Mouse (Mus musculus): Measurements from ENCODE around the gene S1pr5. TPM values are rescaled to one million over a fixed set of nuclear protein-coding genes. Genes with fewer than 3 reads are reported as not detected.
A peak's percentile ranks its signal among the peaks of the same experiment; 100 is the strongest.

S1pr5 gene
- polyA plus RNA-seq, 2 experiments: 0.06 to 0.10 TPM

- H3K4me3 ChIP-seq (ENCODE audit: insufficient read depth in 1 of 2, low read depth in 2 of 2, low read length in 2 of 2): no peak overlapping the region
- no peak for ATAC-seq (ENCODE audit: insufficient read depth)
- no peak overlapping the region for H3K4me2 ChIP-seq (ENCODE audit: low read depth)
- DNase-seq (ENCODE audit: low read depth in 3 of 3, low spot score in 3 of 3): no peak
- H3K36me3 ChIP-seq (replicated peaks; ENCODE audit: control insufficient read depth, insufficient read depth, low read depth): no peaks in the 10 kb centered on the region
- no peak overlapping the region for H3K9ac ChIP-seq (replicated peaks)
- TF ChIP-seq EP300 (IDR thresholded peaks at IDR 0.05; ENCODE audit: low read depth): no peak
- no peak for TF ChIP-seq CTCF (IDR thresholded peaks at IDR 0.05; ENCODE audit: low read depth)
- no peaks in the 10 kb centered on the region for H3K9me3 ChIP-seq (ENCODE audit: control insufficient read depth, low read length)
- no peak overlapping the region for H3K27ac ChIP-seq
- peaks cover 58% of the 10 kb centered on the region for H3K27me3 ChIP-seq (ENCODE audit: control insufficient read depth, insufficient read depth, low read length)
- H3K4me1 ChIP-seq (replicated peaks; ENCODE audit: control insufficient read depth in 2 of 2, insufficient read depth in 2 of 2, low read length in 1 of 2): no peaks in the 10 kb centered on the region
- 29% methylated on average over 2 of the region's 2 CpGs for WGBS (ENCODE audit: insufficient replicate concordance)
These were observed 2.3 kb upstream of the S1pr5 start for GRCm38 (mm10) chr9:21250509-21250908.

- Histone ChIP-seq H3K4me3 (ENCODE audit: insufficient read depth in 1 of 2, low read depth in 2 of 2, low read length in 2 of 2) (no peak overlapping the region), H3K4me2 (ENCODE audit: low read depth) (no peak overlapping the region), H3K9me3 (ENCODE audit: control insufficient read depth, low read length) (no peaks in the 10 kb centered on the region), H3K4me1 (replicated peaks; ENCODE audit: control insufficient read depth in 2 of 2, insufficient read depth in 2 of 2, low read length in 1 of 2) (no peaks in the 10 kb centered on the region), H3K27me3 (ENCODE audit: control insufficient read depth, insufficient read depth, low read length) (peaks cover 64% of the 10 kb centered on the region), H3K36me3 (replicated peaks; ENCODE audit: control insufficient read depth, insufficient read depth, low read depth) (no peaks in the 10 kb centered on the region), H3K27ac (no peak overlapping the region), H3K9ac (replicated peaks) (no peak overlapping the region)
- no peak for DNase-seq (ENCODE audit: low read depth in 3 of 3, low spot score in 3 of 3)
- ATAC-seq (ENCODE audit: insufficient read depth): peak; percentile 42; the same call in 1 of the 2 replicates
- TF ChIP-seq EP300 (IDR thresholded peaks at IDR 0.05; ENCODE audit: low read depth) (no peak), CTCF (IDR thresholded peaks at IDR 0.05; ENCODE audit: low read depth) (no peak)
- 16% methylated on average over 17 of the region's 17 CpGs for WGBS (ENCODE audit: insufficient replicate concordance)
These were observed 1.6 kb upstream of the S1pr5 start for GRCm38 (mm10) chr9:21249629-21250508.

GRCm38 (mm10) chr9:21246342-21246741 lies 1.9 kb downstream of the S1pr5 start:
- WGBS (ENCODE audit: insufficient replicate concordance): 71% methylated on average over 1 of the region's 1 CpGs
- no peak for ATAC-seq (ENCODE audit: insufficient read depth)
- no peak overlapping the region for H3K4me2 ChIP-seq (ENCODE audit: low read depth)

GRCm38 (mm10) chr9:21245113-21245487 lies 3.1 kb downstream of the S1pr5 start:
- Histone ChIP-seq H3K36me3 (replicated peaks; ENCODE audit: control insufficient read depth, insufficient read depth, low read depth) (no peaks in the 10 kb centered on the region), H3K4me2 (ENCODE audit: low read depth) (peak overlapping the region; percentile 41), H3K27me3 (ENCODE audit: control insufficient read depth, insufficient read depth, low read length) (peaks cover 81% of the 10 kb centered on the region), H3K9me3 (ENCODE audit: control insufficient read depth, low read length) (peaks cover 2% of the 10 kb centered on the region; the same call in 1 of the 2 replicates), H3K4me3 (ENCODE audit: insufficient read depth in 1 of 2, low read depth in 2 of 2, low read length in 2 of 2) (peak overlapping the region in 1 of 2 experiments; percentile 18; a peak in 2 of 4 replicates), H3K27ac (no peak overlapping the region), H3K9ac (replicated peaks) (no peak overlapping the region), H3K4me1 (replicated peaks; ENCODE audit: control insufficient read depth in 2 of 2, insufficient read depth in 2 of 2, low read length in 1 of 2) (peaks cover 0 to 4% of the 10 kb centered on the region in 2 experiments; a peak in 1 of 4 replicates)
- ATAC-seq (ENCODE audit: insufficient read depth) (no peak), DNase-seq (ENCODE audit: low read depth in 3 of 3, low spot score in 3 of 3) (no peak)
- 4% methylated on average over 16 of the region's 16 CpGs for WGBS (ENCODE audit: insufficient replicate concordance)
- TF ChIP-seq CTCF (IDR thresholded peaks at IDR 0.05; ENCODE audit: low read depth) (no peak), EP300 (IDR thresholded peaks at IDR 0.05; ENCODE audit: low read depth) (no peak)

More at GRCm38 (mm10) chr9:21246342-21246741, 1.9 kb downstream of the S1pr5 start:
- H3K9ac ChIP-seq (replicated peaks): no peak overlapping the region
- H3K27ac ChIP-seq: no peak overlapping the region
- no peak for DNase-seq (ENCODE audit: low read depth in 3 of 3, low spot score in 3 of 3)
- H3K36me3 ChIP-seq (replicated peaks; ENCODE audit: control insufficient read depth, insufficient read depth, low read depth): no peaks in the 10 kb centered on the region
- H3K4me1 ChIP-seq (replicated peaks; ENCODE audit: control insufficient read depth in 2 of 2, insufficient read depth in 2 of 2, low read length in 1 of 2): no peaks in the 10 kb centered on the region
- H3K9me3 ChIP-seq (ENCODE audit: control insufficient read depth, low read length): peaks cover 2% of the 10 kb centered on the region; the same call in 1 of the 2 replicates
- H3K4me3 ChIP-seq (ENCODE audit: insufficient read depth in 1 of 2, low read depth in 2 of 2, low read length in 2 of 2): no peak overlapping the region
- no peak for TF ChIP-seq CTCF (IDR thresholded peaks at IDR 0.05; ENCODE audit: low read depth)
- TF ChIP-seq EP300 (IDR thresholded peaks at IDR 0.05; ENCODE audit: low read depth): no peak
- peaks cover 93% of the 10 kb centered on the region for H3K27me3 ChIP-seq (ENCODE audit: control insufficient read depth, insufficient read depth, low read length)

- Histone ChIP-seq H3K4me3 (ENCODE audit: insufficient read depth in 1 of 2, low read depth in 2 of 2, low read length in 2 of 2) (peak overlapping the region; percentile 3 to 18), H3K27ac (no peak overlapping the region), H3K4me1 (replicated peaks; ENCODE audit: control insufficient read depth in 2 of 2, insufficient read depth in 2 of 2, low read length in 1 of 2) (peaks cover 2 to 5% of the 10 kb centered on the region in 2 experiments), H3K27me3 (ENCODE audit: control insufficient read depth, insufficient read depth, low read length) (peaks cover 76% of the 10 kb centered on the region), H3K9ac (replicated peaks) (no peak overlapping the region), H3K9me3 (ENCODE audit: control insufficient read depth, low read length) (peaks cover 2% of the 10 kb centered on the region; the same call in 1 of the 2 replicates), H3K36me3 (replicated peaks; ENCODE audit: control insufficient read depth, insufficient read depth, low read depth) (no peaks in the 10 kb centered on the region), H3K4me2 (ENCODE audit: low read depth) (peak overlapping the region; percentile 41)
- ATAC-seq (ENCODE audit: insufficient read depth) (no peak), DNase-seq (ENCODE audit: low read depth in 3 of 3, low spot score in 3 of 3) (no peak)
- no peak for TF ChIP-seq EP300 (IDR thresholded peaks at IDR 0.05; ENCODE audit: low read depth)
- no peak for TF ChIP-seq CTCF (IDR thresholded peaks at IDR 0.05; ENCODE audit: low read depth)
- under 1% methylated on average over 72 of the region's 72 CpGs for WGBS (ENCODE audit: insufficient replicate concordance)
These were observed 3.7 kb downstream of the S1pr5 start for GRCm38 (mm10) chr9:21244428-21245112.
